Mouse (Mus musculus): ENCODE measurements around the gene Eomes. TPM values are rescaled to one million over a fixed set of nuclear protein-coding genes. Genes with fewer than 3 reads are reported as not detected.

Gene Eomes
- total and polyA plus RNA-seq, 2 experiments from 2014 or later: not detected

GRCm38 (mm10) chr9:118492932-118493698 is 15.1 kb downstream of the Eomes start:
- Histone ChIP-seq H3K27me3 (ENCODE audit: control insufficient read depth, insufficient read depth, low read length) (peaks cover 10% of the 10 kb centered on the region), H3K9me3 (replicated peaks; ENCODE audit: control insufficient read depth, low read length) (no peaks in the 10 kb centered on the region; the same call in 1 of the 2 replicates), H3K27ac (ENCODE audit: low read depth) (no peak overlapping the region), H3K9ac (replicated peaks; ENCODE audit: low read depth, low read length) (no peak overlapping the region), H3K4me1 (ENCODE audit: control insufficient read depth, insufficient read depth) (peaks cover 12% of the 10 kb centered on the region; the same call in 1 of the 2 replicates), H3K4me3 (ENCODE audit: low read depth, low read length) (no peak overlapping the region), H3K36me3 (replicated peaks; ENCODE audit: control insufficient read depth, insufficient read depth, low read length) (no peaks in the 10 kb centered on the region), H3K4me2 (ENCODE audit: low read depth, low read length) (no peak overlapping the region)
- TF ChIP-seq EP300 (IDR thresholded peaks at IDR 0.05; ENCODE audit: low read depth) (no peak), CTCF (IDR thresholded peaks at IDR 0.05; ENCODE audit: low read depth) (no peak)
- no peak for DNase-seq (ENCODE audit: low spot score)
- ATAC-seq (ENCODE audit: insufficient read depth, low read depth): no peak
- WGBS: 82% methylated on average over 8 of the region's 8 CpGs

DNA sequence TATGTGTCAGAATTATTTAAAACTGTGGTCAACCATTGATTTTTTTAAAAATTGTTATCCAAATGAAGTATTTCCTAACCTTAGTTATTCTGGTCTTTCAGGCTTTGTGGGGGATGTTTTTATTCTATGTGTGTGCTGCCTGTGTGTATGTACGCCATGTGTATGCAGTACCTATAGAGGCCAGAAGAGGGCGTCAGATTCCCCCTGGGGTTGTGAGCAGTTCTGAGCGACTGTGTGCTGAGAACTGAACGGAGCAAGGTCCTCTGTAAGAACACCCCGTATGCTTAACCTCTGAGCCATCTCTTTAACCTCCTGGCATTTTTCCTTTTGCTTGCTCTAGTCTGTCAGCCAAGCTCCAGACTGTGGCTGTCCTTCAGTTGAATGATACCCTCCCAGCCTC is 16.1 kb downstream of the Eomes start:
- no peak for ATAC-seq (ENCODE audit: insufficient read depth, low read depth)
- no peak overlapping the region for H3K4me2 ChIP-seq (ENCODE audit: low read depth, low read length)
- no peak overlapping the region for H3K9ac ChIP-seq (replicated peaks; ENCODE audit: low read depth, low read length)
- no peaks in the 10 kb centered on the region; the same call in 1 of the 2 replicates for H3K9me3 ChIP-seq (replicated peaks; ENCODE audit: control insufficient read depth, low read length)
- TF ChIP-seq CTCF (IDR thresholded peaks at IDR 0.05; ENCODE audit: low read depth): no peak
- no peak for TF ChIP-seq EP300 (IDR thresholded peaks at IDR 0.05; ENCODE audit: low read depth)
- no peak for DNase-seq (ENCODE audit: low spot score)
- WGBS: 87% methylated on average over 5 of the region's 5 CpGs
- no peak overlapping the region for H3K27ac ChIP-seq (ENCODE audit: low read depth)
- H3K36me3 ChIP-seq (replicated peaks; ENCODE audit: control insufficient read depth, insufficient read depth, low read length): no peaks in the 10 kb centered on the region
- no peak overlapping the region for H3K4me3 ChIP-seq (ENCODE audit: low read depth, low read length)
- H3K4me1 ChIP-seq (ENCODE audit: control insufficient read depth, insufficient read depth): 0 out of 2 replicates have a peak, but pooled peaks cover 4% of the 10 kb centered on the region
- H3K27me3 ChIP-seq (ENCODE audit: control insufficient read depth, insufficient read depth, low read length): 0 out of 2 replicates have a peak, but pooled peaks cover under 1% of the 10 kb centered on the region

DNA sequence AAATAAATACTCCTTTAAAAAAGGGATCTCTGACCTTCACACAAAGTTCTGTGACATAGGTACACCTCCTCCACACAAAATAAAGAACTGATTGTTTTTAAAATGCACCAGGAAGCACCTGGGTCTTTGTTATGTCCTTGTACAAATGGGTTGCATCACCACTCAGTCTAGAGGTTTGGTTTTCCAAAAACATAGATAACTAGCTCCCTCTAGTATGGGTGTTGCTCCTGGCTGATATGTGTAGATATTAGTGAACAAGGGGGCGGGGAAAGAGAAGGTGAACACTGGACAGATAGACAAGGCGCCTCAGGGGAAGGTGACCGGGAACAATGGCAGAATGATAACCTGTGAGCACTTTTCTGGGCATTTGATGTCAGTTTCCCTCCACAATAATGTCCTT is 17.9 kb downstream of the Eomes start:
- WGBS: 86% methylated on average over 3 of the region's 3 CpGs
- DNase-seq (ENCODE audit: low spot score) (no peak), ATAC-seq (ENCODE audit: insufficient read depth, low read depth) (no peak)

GRCm38 (mm10) chr9:118496952-118497351 is 18.9 kb downstream of the Eomes start:
- Histone ChIP-seq H3K4me3 (ENCODE audit: low read depth, low read length) (no peak overlapping the region), H3K27ac (ENCODE audit: low read depth) (no peak overlapping the region), H3K36me3 (replicated peaks; ENCODE audit: control insufficient read depth, insufficient read depth, low read length) (no peaks in the 10 kb centered on the region), H3K4me1 (ENCODE audit: control insufficient read depth, insufficient read depth) (no peaks in the 10 kb centered on the region), H3K9me3 (replicated peaks; ENCODE audit: control insufficient read depth, low read length) (no peaks in the 10 kb centered on the region; the same call in 1 of the 2 replicates), H3K4me2 (ENCODE audit: low read depth, low read length) (no peak overlapping the region), H3K27me3 (ENCODE audit: control insufficient read depth, insufficient read depth, low read length) (no peaks in the 10 kb centered on the region), H3K9ac (replicated peaks; ENCODE audit: low read depth, low read length) (no peak overlapping the region)
- TF ChIP-seq EP300 (IDR thresholded peaks at IDR 0.05; ENCODE audit: low read depth) (no peak), CTCF (IDR thresholded peaks at IDR 0.05; ENCODE audit: low read depth) (no peak)
- DNase-seq (ENCODE audit: low spot score): no peak
- WGBS: 75% methylated on average over 3 of the region's 3 CpGs
- ATAC-seq (ENCODE audit: insufficient read depth, low read depth): no peak

More for the DNA sequence above, 17.9 kb downstream of the Eomes start:
- H3K4me2 ChIP-seq (ENCODE audit: low read depth, low read length): no peak overlapping the region
- H3K9ac ChIP-seq (replicated peaks; ENCODE audit: low read depth, low read length): no peak overlapping the region
- no peaks in the 10 kb centered on the region for H3K27me3 ChIP-seq (ENCODE audit: control insufficient read depth, insufficient read depth, low read length)
- no peaks in the 10 kb centered on the region for H3K4me1 ChIP-seq (ENCODE audit: control insufficient read depth, insufficient read depth)
- H3K9me3 ChIP-seq (replicated peaks; ENCODE audit: control insufficient read depth, low read length): no peaks in the 10 kb centered on the region; the same call in 1 of the 2 replicates
- no peak overlapping the region for H3K4me3 ChIP-seq (ENCODE audit: low read depth, low read length)
- H3K27ac ChIP-seq (ENCODE audit: low read depth): no peak overlapping the region
- TF ChIP-seq CTCF (IDR thresholded peaks at IDR 0.05; ENCODE audit: low read depth): no peak
- TF ChIP-seq EP300 (IDR thresholded peaks at IDR 0.05; ENCODE audit: low read depth): no peak
- no peaks in the 10 kb centered on the region for H3K36me3 ChIP-seq (replicated peaks; ENCODE audit: control insufficient read depth, insufficient read depth, low read length)

DNA sequence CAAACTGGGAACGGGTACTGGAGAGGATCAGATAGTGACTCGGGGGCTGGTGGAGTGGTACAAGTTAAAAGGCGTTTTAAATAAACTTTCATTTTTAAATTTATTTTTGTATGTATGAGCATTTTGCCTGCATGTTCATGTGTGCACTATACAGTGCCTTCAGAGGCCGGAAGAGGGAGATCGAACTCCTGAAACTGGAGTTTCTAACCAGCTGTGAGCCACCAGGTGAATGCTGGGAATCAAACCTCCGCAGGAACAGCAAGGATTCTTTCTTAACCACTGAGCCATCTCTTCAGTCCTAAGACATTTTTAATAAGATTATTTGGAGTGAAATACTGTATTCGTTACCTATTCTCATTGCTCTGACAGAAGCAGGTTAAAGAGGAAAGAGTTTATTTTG is 20.0 kb downstream of the Eomes start:
- no peaks in the 10 kb centered on the region; the same call in 1 of the 2 replicates for H3K9me3 ChIP-seq (replicated peaks; ENCODE audit: control insufficient read depth, low read length)
- no peaks in the 10 kb centered on the region for H3K27me3 ChIP-seq (ENCODE audit: control insufficient read depth, insufficient read depth, low read length)
- WGBS: 56% methylated on average over 7 of the region's 7 CpGs
- H3K27ac ChIP-seq (ENCODE audit: low read depth): no peak overlapping the region
- TF ChIP-seq CTCF (IDR thresholded peaks at IDR 0.05; ENCODE audit: low read depth): no peak
- no peak for TF ChIP-seq EP300 (IDR thresholded peaks at IDR 0.05; ENCODE audit: low read depth)
- no peak for DNase-seq (ENCODE audit: low spot score)
- H3K4me3 ChIP-seq (ENCODE audit: low read depth, low read length): no peak overlapping the region
- H3K9ac ChIP-seq (replicated peaks; ENCODE audit: low read depth, low read length): no peak overlapping the region
- H3K36me3 ChIP-seq (replicated peaks; ENCODE audit: control insufficient read depth, insufficient read depth, low read length): no peaks in the 10 kb centered on the region
- no peak for ATAC-seq (ENCODE audit: insufficient read depth, low read depth)
- H3K4me2 ChIP-seq (ENCODE audit: low read depth, low read length): no peak overlapping the region
- H3K4me1 ChIP-seq (ENCODE audit: control insufficient read depth, insufficient read depth): no peaks in the 10 kb centered on the region
